In the genomic region with DNA sequence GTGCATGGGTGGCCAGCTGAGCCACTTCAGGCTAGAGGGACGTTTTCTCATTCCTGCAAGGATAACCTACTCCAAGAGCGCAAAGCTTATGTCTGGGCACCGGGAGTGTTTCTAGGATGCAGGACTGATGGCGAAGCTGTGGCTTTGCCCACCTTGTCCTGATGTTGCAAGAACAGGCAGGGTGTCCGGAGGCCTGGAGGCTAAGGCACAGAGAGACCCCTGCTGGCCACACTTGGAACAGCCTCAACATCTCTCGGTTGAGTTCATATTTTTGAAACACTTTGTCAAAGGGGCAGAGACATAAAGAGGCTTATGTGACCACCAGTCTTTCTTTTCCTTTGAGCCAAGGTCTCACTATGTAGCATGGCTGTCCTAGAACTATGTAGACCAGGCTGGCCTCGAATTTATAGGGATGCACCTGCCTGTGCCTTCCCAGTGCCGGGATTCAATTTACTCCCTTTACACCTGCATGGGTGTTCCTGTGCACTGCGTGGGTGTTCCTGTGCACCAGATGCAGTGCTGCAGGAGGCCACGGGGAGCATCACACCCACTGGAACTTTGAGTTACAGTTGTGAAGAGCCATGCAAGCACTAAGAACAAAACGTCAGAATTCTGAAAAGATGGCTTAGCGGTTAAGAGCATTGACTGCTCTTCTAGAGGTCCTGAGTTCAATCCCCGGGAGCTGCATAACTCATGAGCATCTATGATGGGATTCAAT, we compare ENCODE assay signal across 8 mouse cellular contexts. TPM values are rescaled to one million over a fixed set of nuclear protein-coding genes. Genes with fewer than 3 reads are reported as not detected.
A peak's percentile ranks its signal among the peaks of the same experiment; 100 is the strongest.
DNase-seq lines count a peak whose midpoint lies in the region; ATAC-seq lines count a peak whose summit lies in the region.

No protein-coding gene starts in this region.

- no peak overlapping the region for H3K9ac ChIP-seq in forebrain, embryonic 11.5 days (ENCODE audit: low read length)
- H3K9ac ChIP-seq in forebrain, embryonic 16.5 days (replicated peaks; ENCODE audit: low read depth, low read length), result no peak overlapping the region

- peaks cover 3% of the 10 kb centered on the region; the same call in 1 of the 2 replicates for H3K4me1 ChIP-seq in forebrain, embryonic 11.5 days (replicated peaks; ENCODE audit: control insufficient read depth, insufficient read depth, low read length)
- H3K4me1 ChIP-seq in forebrain, embryonic 16.5 days (replicated peaks; ENCODE audit: control insufficient read depth, insufficient read depth, low read length), result peaks cover 4% of the 10 kb centered on the region; the same call in 1 of the 2 replicates

- DNase-seq in forebrain, embryonic 11.5 days (ENCODE audit: low spot score), result peak; percentile 83
- DNase-seq in B cell, adult 2 months, result peak; percentile 82
- DNase-seq in brain, adult 2 months (ENCODE audit: low read depth, low spot score), result peak; percentile 86
- peak; percentile 72 to 81 for DNase-seq in kidney, postnatal 25 days
- peak; percentile 80 for DNase-seq in lung, postnatal 10 days
- DNase-seq in spleen, adult 18-20 months, result peak; percentile 49 to 78

- no peak for ATAC-seq in forebrain, embryonic 11.5 days (replicated peaks; ENCODE audit: low FRiP score)
- ATAC-seq in forebrain, embryonic 16.5 days, result no peak
- ATAC-seq in erythroid progenitor cell, adult 5-6 weeks (replicated peaks; ENCODE audit: low FRiP score, poor library complexity, severe bottlenecking), result peak; percentile 53

- H3K9me3 ChIP-seq in forebrain, embryonic 11.5 days (ENCODE audit: control insufficient read depth, low read length), result no peaks in the 10 kb centered on the region
- no peaks in the 10 kb centered on the region for H3K9me3 ChIP-seq in forebrain, embryonic 16.5 days (ENCODE audit: control insufficient read depth, low read length)

- no peak overlapping the region for H3K4me3 ChIP-seq in forebrain, embryonic 11.5 days (ENCODE audit: low read depth, low read length)
- no peak overlapping the region for H3K4me3 ChIP-seq in forebrain, embryonic 16.5 days (replicated peaks; ENCODE audit: low read length)

- peaks cover 12% of the 10 kb centered on the region; the same call in 1 of the 2 replicates for H3K36me3 ChIP-seq in forebrain, embryonic 11.5 days (ENCODE audit: control insufficient read depth, insufficient read depth, low read length)
- H3K36me3 ChIP-seq in forebrain, embryonic 16.5 days (ENCODE audit: control insufficient read depth, insufficient read depth), result peaks cover 26% of the 10 kb centered on the region

- H3K4me2 ChIP-seq in forebrain, embryonic 11.5 days (ENCODE audit: low read depth, low read length, severe bottlenecking), result no peak overlapping the region
- no peak overlapping the region for H3K4me2 ChIP-seq in forebrain, embryonic 16.5 days (ENCODE audit: low read length)

- no peaks in the 10 kb centered on the region for H3K27me3 ChIP-seq in forebrain, embryonic 11.5 days (ENCODE audit: control insufficient read depth, insufficient read depth, low read length)
- no peaks in the 10 kb centered on the region for H3K27me3 ChIP-seq in forebrain, embryonic 16.5 days (replicated peaks; ENCODE audit: control insufficient read depth, insufficient read depth, low read length)

- no peak overlapping the region for H3K27ac ChIP-seq in forebrain, embryonic 11.5 days (ENCODE audit: low read depth, low read length)
- no peak overlapping the region for H3K27ac ChIP-seq in forebrain, embryonic 16.5 days (ENCODE audit: low read length)

- 37% methylated on average over 13 of the region's 13 CpGs for WGBS in forebrain, embryonic 11.5 days
- WGBS in forebrain, embryonic 16.5 days, result 30% methylated on average over 13 of the region's 13 CpGs

RNA-seq across cellular contexts. Expression of gene Slc39a3, which starts 4.4 kb away (rescaled TPM):
- 19.4 and 21.6 TPM in 2 replicates for polyA plus RNA-seq in forebrain, embryonic 11.5 days (2014; fragmentation: Nextera tagmentation; extraction: Ambion mirVana)
- polyA plus RNA-seq in forebrain, embryonic 16.5 days (2015; fragmentation: Nextera tagmentation; extraction: Ambion mirVana), result 48.1 and 54.0 TPM in 2 replicates
- total RNA-seq in erythroid progenitor cell, adult 5-6 weeks (2015; ENCODE audit: low replicate concordance), result 4.3 and 7.1 TPM in 2 replicates
- total RNA-seq in erythroid progenitor cell, adult 5-6 weeks (2017; ENCODE audit: low replicate concordance), result 1.2 and 4.2 TPM in 2 replicates

RNA-seq across cellular contexts. Expression of gene Diras1, which starts 16.2 kb away (rescaled TPM):
- polyA plus RNA-seq in forebrain, embryonic 11.5 days (2014; fragmentation: Nextera tagmentation; extraction: Ambion mirVana), result 1.5 and 2.2 TPM in 2 replicates
- polyA plus RNA-seq in forebrain, embryonic 16.5 days (2015; fragmentation: Nextera tagmentation; extraction: Ambion mirVana), result 37.6 and 45.4 TPM in 2 replicates
- total RNA-seq in erythroid progenitor cell, adult 5-6 weeks (2015; ENCODE audit: low replicate concordance), result not detected in 2 replicates
- total RNA-seq in erythroid progenitor cell, adult 5-6 weeks (2017; ENCODE audit: low replicate concordance), result not detected in 2 replicates

RNA-seq across cellular contexts. Expression of gene Sgta, which starts 18.4 kb away (rescaled TPM):
- polyA plus RNA-seq in forebrain, embryonic 11.5 days (2014; fragmentation: Nextera tagmentation; extraction: Ambion mirVana), result 259 and 265 TPM in 2 replicates
- polyA plus RNA-seq in forebrain, embryonic 16.5 days (2015; fragmentation: Nextera tagmentation; extraction: Ambion mirVana), result 325 and 344 TPM in 2 replicates
- total RNA-seq in erythroid progenitor cell, adult 5-6 weeks (2015; ENCODE audit: low replicate concordance), result 13.0 and 22.2 TPM in 2 replicates
- 13.8 and 16.6 TPM in 2 replicates for total RNA-seq in erythroid progenitor cell, adult 5-6 weeks (2017; ENCODE audit: low replicate concordance)

RNA-seq across cellular contexts. Expression of gene Gng7, which starts 26.9 kb away (rescaled TPM):
- polyA plus RNA-seq in forebrain, embryonic 11.5 days (2014; fragmentation: Nextera tagmentation; extraction: Ambion mirVana), result 8.0 and 9.2 TPM in 2 replicates
- polyA plus RNA-seq in forebrain, embryonic 16.5 days (2015; fragmentation: Nextera tagmentation; extraction: Ambion mirVana), result 41.0 and 47.4 TPM in 2 replicates
- total RNA-seq in erythroid progenitor cell, adult 5-6 weeks (2015; ENCODE audit: low replicate concordance), result not detected in 2 replicates
- total RNA-seq in erythroid progenitor cell, adult 5-6 weeks (2017; ENCODE audit: low replicate concordance), result 0.38 and 0.90 TPM in 2 replicates

RNA-seq across cellular contexts. Expression of gene Thop1, which starts 28.2 kb away (rescaled TPM):
- polyA plus RNA-seq in forebrain, embryonic 11.5 days (2014; fragmentation: Nextera tagmentation; extraction: Ambion mirVana), result 76.1 and 78.9 TPM in 2 replicates
- polyA plus RNA-seq in forebrain, embryonic 16.5 days (2015; fragmentation: Nextera tagmentation; extraction: Ambion mirVana), result 69.4 and 70.4 TPM in 2 replicates
- 2.9 and 4.3 TPM in 2 replicates for total RNA-seq in erythroid progenitor cell, adult 5-6 weeks (2015; ENCODE audit: low replicate concordance)
- 3.2 and 22.8 TPM in 2 replicates for total RNA-seq in erythroid progenitor cell, adult 5-6 weeks (2017; ENCODE audit: low replicate concordance)

Comparison
In these comparisons a context has a peak if more than half of its experiments do, and no peak if none do; other contexts are left out.
1. RNA of gene Diras1, which starts 16.2 kb away (polyA plus RNA-seq): 37.6 to 45.4 TPM in forebrain, embryonic 16.5 days; 1.5 to 2.2 TPM in forebrain, embryonic 11.5 days; every median in the first group is over 10 times any median in the second.
2. Peak in every context shown above with its lines, with median percentiles within 50 percentile points of each other: DNase-seq.